Mouse (Mus musculus) macrophage (primary cell): Measurements from ENCODE around the gene Ccr6. TPM values are rescaled to one million over a fixed set of nuclear protein-coding genes. Genes with fewer than 3 reads are reported as not detected.
A peak's percentile ranks its signal among the peaks of the same experiment; 100 is the strongest.

ENCODE experiments used
- H3K27ac ChIP-seq: fragments of 350-480 bp; formaldehyde crosslinking; 2 replicates; pipeline ENCODE4 v1.9.0; 2021
- H3K36me3 ChIP-seq: fragments of 350-480 bp; formaldehyde crosslinking; 2 replicates; pipeline ENCODE4 v1.9.0; 2021; ENCODE audit errors: inconsistent target
- H3K4me3 ChIP-seq: fragments of 350-480 bp; formaldehyde crosslinking; 2 replicates; pipeline ENCODE4 v1.9.0; 2021; ENCODE audit errors: inconsistent target
- H3K79me2 ChIP-seq: fragments of 350-480 bp; formaldehyde crosslinking; 2 replicates; pipeline ENCODE4 v1.9.0; 2021; ENCODE audit errors: inconsistent target
- WGBS: methylation state at CpG from one replicate; pipeline ENCODE4 v1.1.7; 2026; ENCODE audit warnings: inconsistent platforms; ENCODE audit not compliant: missing documents; 5-methylcytosine and 5-hydroxymethylcytosine counted together
- polyA plus RNA-seq: library from polyadenylated mRNA; stranded (reverse); fragments of 250-400 nt; gene quantifications from 3 replicates; pipeline ENCODE4 v1.2.4, GENCODE M21; 2018; ENCODE audit warnings: inconsistent platforms

The Ccr6 gene
- polyA plus RNA-seq, 1 experiment from 2014 or later = not detected

GRCm38 (mm10) chr17:8283526-8284253, 47.8 kb downstream of the Ccr6 start:
- Histone ChIP-seq H3K79me2 (peaks cover 49% of the 10 kb centered on the region), H3K4me3 (peak overlapping the region; percentile 88), H3K36me3 (no peaks in the 10 kb centered on the region), H3K27ac (peak overlapping the region; percentile 89)
- under 1% methylated on average over 77 of the region's 77 CpGs for WGBS

- peak overlapping the region; percentile 60 for H3K27ac ChIP-seq
- peak overlapping the region; percentile 88 for H3K4me3 ChIP-seq
- peaks cover 5% of the 10 kb centered on the region; the same call in 1 of the 2 replicates for H3K36me3 ChIP-seq
- peaks cover 55% of the 10 kb centered on the region for H3K79me2 ChIP-seq
- under 1% methylated on average over 32 of the region's 32 CpGs for WGBS
These were observed 48.4 kb downstream of the Ccr6 start for GRCm38 (mm10) chr17:8284254-8284661.

GRCm38 (mm10) chr17:8285056-8285455, 49.2 kb downstream of the Ccr6 start:
- peaks cover 9% of the 10 kb centered on the region; the same call in 1 of the 2 replicates for H3K36me3 ChIP-seq
- peaks cover 62% of the 10 kb centered on the region for H3K79me2 ChIP-seq
- H3K4me3 ChIP-seq = peak overlapping the region; percentile 88
- peak overlapping the region; percentile 60; the same call in 1 of the 2 replicates for H3K27ac ChIP-seq
- WGBS = 54% methylated on average over 8 of the region's 8 CpGs

GRCm38 (mm10) chr17:8286987-8287386, 51.1 kb downstream of the Ccr6 start:
- Histone ChIP-seq H3K79me2 (peaks cover 82% of the 10 kb centered on the region), H3K27ac (no peak overlapping the region), H3K4me3 (no peak overlapping the region), H3K36me3 (peaks cover 9% of the 10 kb centered on the region; the same call in 1 of the 2 replicates)
- WGBS = 98% methylated on average over 4 of the region's 4 CpGs

GRCm38 (mm10) chr17:8289993-8290679, 54.3 kb downstream of the Ccr6 start:
- WGBS = 100% methylated on average over 3 of the region's 3 CpGs
- Histone ChIP-seq H3K79me2 (peaks cover 96% of the 10 kb centered on the region), H3K27ac (no peak overlapping the region), H3K36me3 (peaks cover 24% of the 10 kb centered on the region), H3K4me3 (no peak overlapping the region)

- H3K27ac ChIP-seq = no peak overlapping the region
- no peak overlapping the region for H3K4me3 ChIP-seq
- peaks cover 24% of the 10 kb centered on the region for H3K36me3 ChIP-seq
- H3K79me2 ChIP-seq = peaks cover 90% of the 10 kb centered on the region
These were observed 54.9 kb downstream of the Ccr6 start for GRCm38 (mm10) chr17:8290736-8291135.

GRCm38 (mm10) chr17:8295825-8296224, 60.0 kb downstream of the Ccr6 start:
- H3K27ac ChIP-seq = no peak overlapping the region
- H3K79me2 ChIP-seq = peaks cover 39% of the 10 kb centered on the region; the same call in 1 of the 2 replicates
- peaks cover 25% of the 10 kb centered on the region for H3K36me3 ChIP-seq
- H3K4me3 ChIP-seq = no peak overlapping the region

GRCm38 (mm10) chr17:8296313-8296844, 60.5 kb downstream of the Ccr6 start:
- H3K36me3 ChIP-seq = peaks cover 25% of the 10 kb centered on the region
- no peak overlapping the region for H3K4me3 ChIP-seq
- H3K79me2 ChIP-seq = peaks cover 33% of the 10 kb centered on the region; the same call in 1 of the 2 replicates
- WGBS = 58% methylated on average over 9 of the region's 9 CpGs
- no peak overlapping the region for H3K27ac ChIP-seq

GRCm38 (mm10) chr17:8297746-8298145, 61.9 kb downstream of the Ccr6 start:
- H3K36me3 ChIP-seq = peaks cover 25% of the 10 kb centered on the region
- no peak overlapping the region for H3K4me3 ChIP-seq
- peaks cover 20% of the 10 kb centered on the region; the same call in 1 of the 2 replicates for H3K79me2 ChIP-seq
- no peak overlapping the region for H3K27ac ChIP-seq
- WGBS = 97% methylated on average over 5 of the region's 5 CpGs

- Histone ChIP-seq H3K27ac (no peak overlapping the region), H3K36me3 (peaks cover 22% of the 10 kb centered on the region)
These were observed 62.4 kb downstream of the Ccr6 start for GRCm38 (mm10) chr17:8298281-8298680.

GRCm38 (mm10) chr17:8299524-8299923, 63.7 kb downstream of the Ccr6 start:
- Histone ChIP-seq H3K79me2 (peaks cover 2% of the 10 kb centered on the region; the same call in 1 of the 2 replicates), H3K4me3 (no peak overlapping the region), H3K36me3 (peaks cover 14% of the 10 kb centered on the region), H3K27ac (no peak overlapping the region)

More at GRCm38 (mm10) chr17:8298281-8298680, 62.4 kb downstream of the Ccr6 start:
- 100% methylated on average over 2 of the region's 2 CpGs for WGBS
- Histone ChIP-seq H3K79me2 (peaks cover 14% of the 10 kb centered on the region; the same call in 1 of the 2 replicates), H3K4me3 (no peak overlapping the region)

- H3K4me3 ChIP-seq = no peak overlapping the region
- H3K79me2 ChIP-seq = no peaks in the 10 kb centered on the region
- H3K27ac ChIP-seq = no peak overlapping the region
- WGBS = 88% methylated on average over 4 of the region's 4 CpGs
- peaks cover 10% of the 10 kb centered on the region; the same call in 1 of the 2 replicates for H3K36me3 ChIP-seq
These were observed 65.7 kb downstream of the Ccr6 start for GRCm38 (mm10) chr17:8301515-8301914.

GRCm38 (mm10) chr17:8302772-8303438, 67.1 kb downstream of the Ccr6 start:
- H3K36me3 ChIP-seq = peaks cover 5% of the 10 kb centered on the region; the same call in 1 of the 2 replicates
- 44% methylated on average over 7 of the region's 7 CpGs for WGBS
- no peak overlapping the region; the same call in 1 of the 2 replicates for H3K27ac ChIP-seq
- H3K4me3 ChIP-seq = no peak overlapping the region
- H3K79me2 ChIP-seq = no peaks in the 10 kb centered on the region

- H3K79me2 ChIP-seq = no peaks in the 10 kb centered on the region
- no peak overlapping the region for H3K4me3 ChIP-seq
- 91% methylated on average over 5 of the region's 5 CpGs for WGBS
- H3K27ac ChIP-seq = no peak overlapping the region
- no peaks in the 10 kb centered on the region for H3K36me3 ChIP-seq
These were observed 67.8 kb downstream of the Ccr6 start for GRCm38 (mm10) chr17:8303671-8304070.
